Mouse (Mus musculus): Measurements from ENCODE around the gene Plekhh1. TPM values are rescaled to one million over a fixed set of nuclear protein-coding genes. Genes with fewer than 3 reads are reported as not detected.
"Not testable (repeated sequence)": the region's sequence is repeated elsewhere in the genome, so short reads cannot be mapped to it uniquely, and the experiment has no call there.

The Plekhh1 gene
- polyA plus RNA-seq, 1 experiment from 2014 or later = 12.6 TPM

DNA sequence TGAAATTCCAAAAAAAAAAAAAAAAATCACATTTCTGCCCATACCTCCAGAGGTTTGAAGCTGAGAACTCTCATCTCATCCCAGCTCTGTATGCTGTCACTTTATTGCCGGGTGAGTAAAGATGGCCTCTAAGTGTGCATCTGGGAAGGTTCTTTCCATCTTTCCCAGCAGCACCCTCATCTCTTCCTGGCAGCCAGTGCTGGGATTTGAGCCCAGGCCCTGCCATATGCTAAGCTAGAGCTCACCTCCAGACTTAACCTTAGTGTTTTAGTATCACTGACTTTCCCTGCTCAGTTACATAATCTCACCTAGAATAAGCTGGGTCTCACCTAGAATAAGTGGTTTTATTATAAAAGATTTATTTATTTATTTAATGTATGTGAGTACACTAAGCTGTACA is 7.1 kb upstream of the Plekhh1 start:
- no peak overlapping the region for H3K4me3 ChIP-seq (ENCODE audit: low read depth, low read length)
- TF ChIP-seq CTCF (IDR thresholded peaks at IDR 0.05; ENCODE audit: low read depth) = no peak
- H3K4me2 ChIP-seq (replicated peaks; ENCODE audit: low read depth) = no peak overlapping the region
- H3K4me1 ChIP-seq (replicated peaks; ENCODE audit: control insufficient read depth, insufficient read depth, low read length) = no peaks in the 10 kb centered on the region
- 84% methylated on average over 1 of the region's 1 CpGs for WGBS
- H3K27ac ChIP-seq (ENCODE audit: low read depth, low read length) = no peak overlapping the region
- H3K9ac ChIP-seq (ENCODE audit: low read depth, low read length) = no peak overlapping the region
- no peaks in the 10 kb centered on the region for H3K36me3 ChIP-seq (ENCODE audit: control insufficient read depth, insufficient read depth)
- no peaks in the 10 kb centered on the region for H3K9me3 ChIP-seq (ENCODE audit: control insufficient read depth)
- H3K27me3 ChIP-seq (replicated peaks; ENCODE audit: control insufficient read depth, insufficient read depth, low read length) = no peaks in the 10 kb centered on the region
- no peak for ATAC-seq

DNA sequence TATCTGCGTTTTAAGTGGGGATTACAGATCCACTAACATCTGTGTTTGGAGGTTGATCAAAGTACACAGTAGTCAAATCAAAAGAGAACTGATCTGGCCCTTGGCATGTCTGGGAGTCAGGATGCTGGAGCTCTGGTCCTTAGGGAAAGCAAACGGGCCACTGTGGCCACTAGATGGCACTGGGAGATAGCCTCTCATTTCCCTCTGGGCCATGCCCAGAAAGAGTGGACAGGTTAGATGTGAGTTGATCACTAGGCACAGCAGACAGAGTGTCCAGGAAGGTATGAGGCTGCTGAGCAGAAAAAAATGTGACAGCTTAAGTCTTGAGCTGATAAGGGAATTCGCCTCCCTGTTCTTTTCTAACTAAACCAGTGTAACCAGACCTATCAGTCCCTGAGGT is 6.1 kb upstream of the Plekhh1 start:
- H3K9ac ChIP-seq (ENCODE audit: low read depth, low read length) = no peak overlapping the region
- no peak overlapping the region for H3K27ac ChIP-seq (ENCODE audit: low read depth, low read length)
- H3K9me3 ChIP-seq (ENCODE audit: control insufficient read depth) = no peaks in the 10 kb centered on the region
- peak; percentile 93 for TF ChIP-seq CTCF (IDR thresholded peaks at IDR 0.05; ENCODE audit: low read depth)
- WGBS = 7% methylated on average over 3 of the region's 3 CpGs
- H3K4me1 ChIP-seq (replicated peaks; ENCODE audit: control insufficient read depth, insufficient read depth, low read length) = no peaks in the 10 kb centered on the region
- H3K27me3 ChIP-seq (replicated peaks; ENCODE audit: control insufficient read depth, insufficient read depth, low read length) = no peaks in the 10 kb centered on the region
- no peaks in the 10 kb centered on the region for H3K36me3 ChIP-seq (ENCODE audit: control insufficient read depth, insufficient read depth)
- peak; percentile 63 for ATAC-seq
- no peak overlapping the region for H3K4me3 ChIP-seq (ENCODE audit: low read depth, low read length)
- H3K4me2 ChIP-seq (replicated peaks; ENCODE audit: low read depth) = no peak overlapping the region

DNA sequence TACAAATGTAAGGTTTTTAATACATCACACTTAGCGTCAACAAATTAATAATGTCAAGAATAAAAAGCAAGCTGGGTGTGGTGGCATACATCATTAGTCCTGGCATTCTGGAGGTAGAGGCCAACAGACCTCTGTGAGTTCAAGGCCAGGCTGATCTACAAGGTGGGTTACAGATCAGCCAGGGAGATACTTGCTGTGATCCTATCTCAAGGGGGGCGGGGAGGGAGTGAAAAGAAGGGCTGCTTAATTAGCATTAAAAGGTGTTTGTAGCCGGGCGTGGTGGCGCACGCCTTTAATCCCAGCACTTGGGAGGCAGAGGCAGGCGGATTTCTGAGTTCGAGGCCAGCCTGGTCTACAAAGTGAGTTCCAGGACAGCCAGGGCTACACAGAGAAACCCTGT is 1.4 kb upstream of the Plekhh1 start:
- WGBS = 97% methylated on average over 8 of the region's 8 CpGs
- ATAC-seq; H3K9me3 ChIP-seq (ENCODE audit: control insufficient read depth); H3K4me1 ChIP-seq (replicated peaks; ENCODE audit: control insufficient read depth, insufficient read depth, low read length); H3K27me3 ChIP-seq (replicated peaks; ENCODE audit: control insufficient read depth, insufficient read depth, low read length); H3K4me2 ChIP-seq (replicated peaks; ENCODE audit: low read depth); H3K4me3 ChIP-seq (ENCODE audit: low read depth, low read length); H3K36me3 ChIP-seq (ENCODE audit: control insufficient read depth, insufficient read depth); H3K9ac ChIP-seq (ENCODE audit: low read depth, low read length); H3K27ac ChIP-seq (ENCODE audit: low read depth, low read length): not testable (repeated sequence)

DNA sequence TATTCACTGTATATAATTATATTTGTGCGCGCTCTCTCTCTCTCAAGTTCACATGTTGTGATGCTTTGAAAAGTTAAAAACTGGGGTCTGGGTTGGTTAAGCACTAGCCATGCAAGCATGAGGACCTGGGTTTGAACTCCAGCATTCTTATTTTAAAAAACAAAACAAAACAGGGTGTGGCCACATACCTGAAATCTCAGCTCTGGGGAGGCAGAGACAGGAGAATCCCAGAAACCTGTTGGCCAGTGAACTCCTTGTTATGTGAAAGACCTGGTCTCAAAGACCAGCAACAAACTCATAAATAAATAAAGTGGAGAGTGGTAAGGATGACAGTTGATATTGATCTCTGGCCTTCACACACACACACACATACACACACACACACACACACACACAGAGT is 5.4 kb downstream of the Plekhh1 start:
- no peaks in the 10 kb centered on the region for H3K9me3 ChIP-seq (ENCODE audit: control insufficient read depth)
- no peak for TF ChIP-seq CTCF (IDR thresholded peaks at IDR 0.05; ENCODE audit: low read depth)
- no peak for ATAC-seq
- H3K27ac ChIP-seq (ENCODE audit: low read depth, low read length) = no peak overlapping the region
- H3K27me3 ChIP-seq (replicated peaks; ENCODE audit: control insufficient read depth, insufficient read depth, low read length) = no peaks in the 10 kb centered on the region
- H3K4me1 ChIP-seq (replicated peaks; ENCODE audit: control insufficient read depth, insufficient read depth, low read length) = no peaks in the 10 kb centered on the region
- no peak overlapping the region for H3K4me2 ChIP-seq (replicated peaks; ENCODE audit: low read depth)
- WGBS = 98% methylated on average over 2 of the region's 2 CpGs
- peaks cover 3% of the 10 kb centered on the region; the same call in 1 of the 2 replicates for H3K36me3 ChIP-seq (ENCODE audit: control insufficient read depth, insufficient read depth)
- no peak overlapping the region for H3K4me3 ChIP-seq (ENCODE audit: low read depth, low read length)
- no peak overlapping the region for H3K9ac ChIP-seq (ENCODE audit: low read depth, low read length)

DNA sequence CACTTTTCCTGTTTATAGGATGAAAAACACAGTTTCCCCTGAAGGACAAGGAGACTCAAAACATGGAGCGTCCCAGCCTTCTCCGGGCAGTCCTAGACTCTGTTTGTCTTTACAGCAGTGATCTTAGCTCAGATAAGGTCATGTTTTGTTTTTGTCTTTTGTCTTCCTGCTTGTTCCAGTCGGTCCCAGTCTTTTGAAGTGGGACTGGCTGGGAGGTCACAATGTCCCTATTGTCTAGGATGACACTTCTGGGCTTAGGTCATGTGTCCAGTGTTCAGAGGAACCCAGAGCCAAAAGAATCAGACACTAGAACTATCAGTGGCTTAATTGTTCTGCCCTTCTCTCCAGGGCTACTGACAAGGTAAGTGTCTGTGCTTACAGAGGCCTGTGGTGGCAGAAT is 6.4 kb downstream of the Plekhh1 start:
- ATAC-seq = no peak
- Histone ChIP-seq H3K4me3 (ENCODE audit: low read depth, low read length) (no peak overlapping the region), H3K9ac (ENCODE audit: low read depth, low read length) (no peak overlapping the region), H3K27me3 (replicated peaks; ENCODE audit: control insufficient read depth, insufficient read depth, low read length) (no peaks in the 10 kb centered on the region), H3K4me1 (replicated peaks; ENCODE audit: control insufficient read depth, insufficient read depth, low read length) (0 out of 2 replicates have a peak, but pooled peaks cover 2% of the 10 kb centered on the region), H3K36me3 (ENCODE audit: control insufficient read depth, insufficient read depth) (peaks cover 3% of the 10 kb centered on the region; the same call in 1 of the 2 replicates), H3K9me3 (ENCODE audit: control insufficient read depth) (no peaks in the 10 kb centered on the region), H3K27ac (ENCODE audit: low read depth, low read length) (no peak overlapping the region), H3K4me2 (replicated peaks; ENCODE audit: low read depth) (no peak overlapping the region)
- no peak for TF ChIP-seq CTCF (IDR thresholded peaks at IDR 0.05; ENCODE audit: low read depth)
- 26% methylated on average over 3 of the region's 3 CpGs for WGBS

DNA sequence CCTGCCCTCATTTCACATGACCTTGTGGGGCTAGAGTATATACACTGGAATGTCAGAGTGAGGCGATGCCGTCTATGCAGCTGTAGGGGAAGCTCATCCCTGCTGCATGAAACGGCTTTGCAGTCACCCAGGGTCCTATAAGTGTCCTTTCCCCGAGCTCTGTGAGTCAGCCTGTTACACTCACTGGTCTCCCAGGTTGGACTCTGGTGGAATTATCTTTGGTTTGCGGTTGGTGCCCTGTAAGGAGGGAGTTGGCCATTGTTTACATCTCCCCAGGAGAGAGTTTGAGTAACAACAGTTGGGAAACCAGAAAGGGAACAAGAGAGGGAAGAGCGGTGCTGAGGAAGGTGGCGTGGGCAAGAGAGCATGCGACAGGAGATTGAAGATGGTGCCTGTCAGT is 10.7 kb downstream of the Plekhh1 start:
- H3K36me3 ChIP-seq (ENCODE audit: control insufficient read depth, insufficient read depth) = peaks cover 5% of the 10 kb centered on the region
- H3K4me3 ChIP-seq (ENCODE audit: low read depth, low read length) = no peak overlapping the region
- 44% methylated on average over 8 of the region's 8 CpGs for WGBS
- TF ChIP-seq CTCF (IDR thresholded peaks at IDR 0.05; ENCODE audit: low read depth) = no peak
- peak overlapping the region; percentile 45 for H3K4me2 ChIP-seq (replicated peaks; ENCODE audit: low read depth)
- H3K4me1 ChIP-seq (replicated peaks; ENCODE audit: control insufficient read depth, insufficient read depth, low read length) = peaks cover 3% of the 10 kb centered on the region; the same call in 1 of the 2 replicates
- peak overlapping the region; percentile 86; the same call in 1 of the 2 replicates for H3K27ac ChIP-seq (ENCODE audit: low read depth, low read length)
- no peaks in the 10 kb centered on the region for H3K9me3 ChIP-seq (ENCODE audit: control insufficient read depth)
- ATAC-seq = no peak
- H3K9ac ChIP-seq (ENCODE audit: low read depth, low read length) = no peak overlapping the region
- H3K27me3 ChIP-seq (replicated peaks; ENCODE audit: control insufficient read depth, insufficient read depth, low read length) = no peaks in the 10 kb centered on the region

All from intestine, postnatal 0 days (tissue).